Mouse (Mus musculus) MEL (cell line): Measurements from ENCODE around the gene Kcnh8. TPM values are rescaled to one million over a fixed set of nuclear protein-coding genes. Genes with fewer than 3 reads are reported as not detected.

Experiments
- DNase-seq: peaks from one replicate; pipeline ENCODE4 v3.0.0; 2011; ENCODE audit warnings: low read depth, low spot score
- H3K27ac ChIP-seq: 2 replicates; pipeline ENCODE4 v1.5.1; 2012; ENCODE audit warnings: low read depth, mild to moderate bottlenecking, control low read depth, low read length, moderate library complexity; ENCODE audit not compliant: control insufficient read depth
- H3K27me3 ChIP-seq, 2 experiments: fragments of 150-350 bp in 1 of 2; sonication (generic) in 1 of 2; 2 replicates each; pipeline ENCODE4 v1.6.1; 2012; ENCODE audit warnings: low read length in 2 of 2, mild to moderate bottlenecking in 2 of 2, improper control_type of control experiment in 1 of 2, moderate library complexity in 1 of 2; ENCODE audit not compliant: insufficient read depth in 2 of 2, control insufficient read depth in 1 of 2
- H3K36me3 ChIP-seq, 2 experiments: 2 replicates each; pipeline ENCODE4 v1.6.1; 2012 to 2014; ENCODE audit warnings: low read length in 2 of 2, improper control_type of control experiment in 1 of 2, inconsistent platforms in 1 of 2, mild to moderate bottlenecking in 1 of 2; ENCODE audit not compliant: insufficient read depth in 2 of 2, control insufficient read depth in 1 of 2
- H3K4me1 ChIP-seq, 2 experiments: fragments of 150-350 bp in 1 of 2; sonication (generic) in 1 of 2; 2 replicates each; pipeline ENCODE4 v1.6.1; 2012; ENCODE audit warnings: low read length in 2 of 2, improper control_type of control experiment in 1 of 2, mild to moderate bottlenecking in 1 of 2; ENCODE audit not compliant: insufficient read depth in 2 of 2, control insufficient read depth in 1 of 2
- H3K4me3 ChIP-seq, 2 experiments: fragments of 150-350 bp in 1 of 2; sonication (generic) in 1 of 2; 2 replicates each; pipeline ENCODE4 v1.5.1; 2012; ENCODE audit warnings: low read depth in 2 of 2, low read length in 2 of 2, mild to moderate bottlenecking in 2 of 2, moderate library complexity in 2 of 2, control low read depth in 1 of 2, improper control_type of control experiment in 1 of 2; ENCODE audit not compliant: control insufficient read depth in 1 of 2, insufficient read depth in 1 of 2
- H3K79me2 ChIP-seq: 2 replicates; pipeline ENCODE4 v1.6.1; 2012; ENCODE audit warnings: mild to moderate bottlenecking, low read length, moderate library complexity; ENCODE audit not compliant: control insufficient read depth, poor library complexity, insufficient read depth
- H3K9ac ChIP-seq: 2 replicates; pipeline ENCODE4 v1.6.1; 2012; ENCODE audit warnings: low read depth, mild to moderate bottlenecking, control low read depth, low read length, moderate library complexity; ENCODE audit not compliant: control insufficient read depth, poor library complexity, severe bottlenecking
- H3K9me3 ChIP-seq: fragments of 150-350 bp; sonication (generic); replicated peaks from 2 replicates; pipeline ENCODE4 v1.6.1; 2012; ENCODE audit warnings: mild to moderate bottlenecking, low read length, improper control_type of control experiment, moderate library complexity; ENCODE audit not compliant: insufficient read depth
- BHLHE40 ChIP-seq: IDR thresholded peaks from 2 replicates; pipeline ENCODE4 v1.6.1; 2012; ENCODE audit warnings: low read depth, mild to moderate bottlenecking, inconsistent platforms, low read length, improper control_type of control experiment, borderline replicate concordance
- CHD2 ChIP-seq: IDR thresholded peaks from 2 replicates; pipeline ENCODE4 v1.6.1; 2011; ENCODE audit warnings: low read length, improper control_type of control experiment
- E2F4 ChIP-seq: IDR thresholded peaks from 2 replicates; pipeline ENCODE4 v1.6.1; 2011; ENCODE audit warnings: low read depth, low read length, improper control_type of control experiment, borderline replicate concordance
- ELF1 ChIP-seq: IDR thresholded peaks from 2 replicates; pipeline ENCODE4 v1.6.1; 2014; ENCODE audit warnings: low read depth, mild to moderate bottlenecking, inconsistent platforms, low read length, improper control_type of control experiment, moderate library complexity
- ETS1 ChIP-seq: IDR thresholded peaks from 2 replicates; pipeline ENCODE4 v1.6.1; 2012; ENCODE audit warnings: low read depth, mild to moderate bottlenecking, inconsistent platforms, low read length, improper control_type of control experiment, moderate library complexity
- GABPA ChIP-seq: IDR thresholded peaks from 2 replicates; pipeline ENCODE4 v1.6.1; 2012; ENCODE audit warnings: low read depth, mild to moderate bottlenecking, inconsistent platforms, low read length, improper control_type of control experiment, moderate library complexity
- HCFC1 ChIP-seq: IDR thresholded peaks from 2 replicates; pipeline ENCODE4 v1.6.1; 2012; ENCODE audit warnings: low read depth, mild to moderate bottlenecking, inconsistent platforms, low read length, improper control_type of control experiment, moderate library complexity
- JUND ChIP-seq: IDR thresholded peaks from 2 replicates; pipeline ENCODE4 v1.6.1; 2011; ENCODE audit warnings: low read depth, mild to moderate bottlenecking, improper control_type of control experiment, low read length
- MAFK ChIP-seq: IDR thresholded peaks from 2 replicates; pipeline ENCODE4 v1.6.1; 2011; ENCODE audit warnings: low read depth, mild to moderate bottlenecking, low read length, improper control_type of control experiment, borderline replicate concordance
- MAZ ChIP-seq: IDR thresholded peaks from 2 replicates; pipeline ENCODE4 v1.6.1; 2012; ENCODE audit warnings: low read depth, mild to moderate bottlenecking, inconsistent platforms, low read length, improper control_type of control experiment
- MXI1 ChIP-seq: IDR thresholded peaks from 2 replicates; pipeline ENCODE4 v1.6.1; 2011; ENCODE audit warnings: mild to moderate bottlenecking, low read depth, low read length, improper control_type of control experiment
- POLR2AphosphoS5 ChIP-seq: IDR thresholded peaks from 2 replicates; pipeline ENCODE4 v1.6.1; 2012; ENCODE audit warnings: low read depth, borderline replicate concordance, mild to moderate bottlenecking, inconsistent platforms, low read length, moderate library complexity, mixed read lengths
- RAD21 ChIP-seq: IDR thresholded peaks from 2 replicates; pipeline ENCODE4 v1.6.1; 2011; ENCODE audit warnings: mild to moderate bottlenecking, low read depth, low read length, improper control_type of control experiment
- RCOR1 ChIP-seq: IDR thresholded peaks from 2 replicates; pipeline ENCODE4 v1.6.1; 2012; ENCODE audit warnings: low read depth, mild to moderate bottlenecking, inconsistent platforms, low read length, improper control_type of control experiment
- SMC3 ChIP-seq: IDR thresholded peaks from 2 replicates; pipeline ENCODE4 v1.6.1; 2011; ENCODE audit warnings: low read depth, low read length, improper control_type of control experiment
- ZKSCAN1 ChIP-seq: IDR thresholded peaks from 2 replicates; pipeline ENCODE4 v1.6.1; 2012; ENCODE audit warnings: low read depth, mild to moderate bottlenecking, inconsistent platforms, low read length, improper control_type of control experiment, moderate library complexity
- ZMIZ1 ChIP-seq: IDR thresholded peaks from 2 replicates; pipeline ENCODE4 v1.6.1; 2012; ENCODE audit warnings: low read depth, mild to moderate bottlenecking, inconsistent platforms, low read length, improper control_type of control experiment, moderate library complexity
- ZNF384 ChIP-seq: IDR thresholded peaks from 2 replicates; pipeline ENCODE4 v1.6.1; 2012; ENCODE audit warnings: low read depth, mild to moderate bottlenecking, inconsistent platforms, low read length, improper control_type of control experiment
- polyA plus RNA-seq, 2 experiments: library from polyadenylated mRNA; stranded (reverse) in 1 of 2; unstranded in 1 of 2; fragments of >175 nt in 1 of 2; fragments of >200 nt in 1 of 2; gene quantifications; 2 replicates each; pipeline versions ENCODE4 v1.2.1 to v1.2.4; 2012; ENCODE audit warnings: low replicate concordance in 2 of 2, low read depth in 1 of 2; ENCODE audit not compliant: insufficient read length in 2 of 2, insufficient read depth in 1 of 2, missing spikeins in 1 of 2
- total RNA-seq: library from RNA; depleted of rRNA; stranded (reverse); fragments of 300-350 nt; gene quantifications from 2 replicates; pipeline ENCODE4 v1.2.3, GENCODE M21; 2012

Gene Kcnh8
- total and polyA plus RNA-seq, 3 experiments, result not detected

DNA sequence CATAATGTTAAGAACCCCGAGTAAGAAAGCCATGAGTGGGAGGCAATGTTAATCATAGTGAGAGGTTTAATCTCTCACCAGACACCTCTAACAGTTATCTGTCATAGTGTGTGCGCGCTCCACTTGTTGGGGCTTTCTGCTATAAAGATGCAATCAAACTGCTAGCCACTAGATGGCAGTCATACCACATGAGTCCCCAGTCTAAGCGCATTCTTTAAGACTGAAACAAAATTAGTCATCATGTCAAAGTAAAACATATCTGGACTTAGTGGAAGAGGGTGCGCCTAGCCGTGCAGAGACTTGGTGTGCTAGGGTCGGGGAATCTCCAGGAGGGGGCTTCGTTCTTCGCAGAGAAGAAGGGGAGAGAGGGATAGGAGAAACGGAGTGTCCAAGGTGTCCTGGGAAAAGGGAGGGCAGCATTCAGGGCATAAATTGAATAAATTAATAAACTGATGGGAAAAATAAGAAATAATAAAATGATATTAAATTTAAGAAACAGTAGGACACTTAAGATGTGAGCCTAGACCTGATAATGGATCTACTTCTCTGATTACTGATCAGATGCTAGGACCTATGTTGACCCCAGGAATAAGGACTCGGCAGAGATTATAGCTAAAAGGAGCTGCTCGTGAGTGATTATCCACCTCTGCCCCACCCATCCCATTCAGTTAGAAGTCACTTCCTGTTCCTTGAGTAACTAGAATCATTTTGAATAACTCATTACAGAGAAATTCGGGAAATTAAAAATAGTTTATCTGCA lies 42.4 kb upstream of the Kcnh8 start (continued):
- TF ChIP-seq ZNF384 (no peak), SMC3 (peak; percentile 76), JUND (no peak)
- TF ChIP-seq, all 39 proteins: peak for 4

DNA sequence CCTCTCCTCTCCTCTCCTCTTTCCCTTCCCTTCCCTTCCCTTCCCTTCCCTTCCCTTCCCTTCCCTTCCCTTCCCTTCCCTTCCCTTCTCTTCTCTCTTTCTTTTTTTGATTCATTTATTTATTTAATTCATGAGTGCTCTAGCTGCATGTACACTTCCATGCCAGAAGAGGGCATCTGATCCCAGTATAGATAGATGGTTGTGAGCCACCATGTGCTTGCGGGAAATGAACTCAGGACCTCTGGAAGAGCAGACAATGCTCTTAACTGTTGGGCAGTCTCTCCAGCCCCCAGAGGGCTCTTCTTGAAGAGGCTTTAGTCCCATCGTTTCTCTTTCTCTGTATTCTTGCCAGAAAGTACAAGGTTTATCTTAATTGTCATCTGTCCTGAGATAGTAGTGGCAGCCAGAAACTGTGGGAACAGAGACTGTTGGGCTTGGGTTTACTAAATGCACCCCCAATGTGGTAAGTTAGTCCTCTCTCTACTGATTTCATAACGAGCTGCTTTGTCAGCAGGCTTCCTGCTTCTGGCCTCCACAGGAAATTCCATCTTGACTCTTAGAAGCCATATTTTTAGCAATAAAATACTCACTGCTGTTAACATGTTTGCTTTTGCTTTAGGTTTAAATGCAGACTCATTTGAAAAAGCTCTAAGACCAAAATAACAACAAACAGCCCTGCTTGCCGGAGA lies 36.9 kb upstream of the Kcnh8 start:
- Histone ChIP-seq H3K9ac (no peak overlapping the region), H3K27ac (no peak overlapping the region), H3K36me3 (no peaks in the 10 kb centered on the region), H3K79me2 (no peaks in the 10 kb centered on the region), H3K9me3 (no peaks in the 10 kb centered on the region)
- TF ChIP-seq E2F4 (no peak), ZKSCAN1 (no peak)
- TF ChIP-seq, all 39 proteins: peak for 0
- DNase-seq, result no peak
- no peaks in the 10 kb centered on the region for H3K27me3 ChIP-seq
- no peaks in the 10 kb centered on the region for H3K4me1 ChIP-seq
- no peak overlapping the region for H3K4me3 ChIP-seq

- Histone ChIP-seq H3K4me3 (no peak overlapping the region), H3K9ac (no peak overlapping the region), H3K79me2 (no peaks in the 10 kb centered on the region), H3K27ac (no peak overlapping the region), H3K36me3 (no peaks in the 10 kb centered on the region), H3K27me3 (no peaks in the 10 kb centered on the region), H3K9me3 (no peaks in the 10 kb centered on the region), H3K4me1 (no peaks in the 10 kb centered on the region)
- DNase-seq, result no peak
- TF ChIP-seq RCOR1 (no peak), ZMIZ1 (no peak), BHLHE40 (no peak), RAD21 (no peak)
Measured at GRCm38 (mm10) chr17:52569584-52570270, 32.8 kb upstream of the Kcnh8 start.

DNA sequence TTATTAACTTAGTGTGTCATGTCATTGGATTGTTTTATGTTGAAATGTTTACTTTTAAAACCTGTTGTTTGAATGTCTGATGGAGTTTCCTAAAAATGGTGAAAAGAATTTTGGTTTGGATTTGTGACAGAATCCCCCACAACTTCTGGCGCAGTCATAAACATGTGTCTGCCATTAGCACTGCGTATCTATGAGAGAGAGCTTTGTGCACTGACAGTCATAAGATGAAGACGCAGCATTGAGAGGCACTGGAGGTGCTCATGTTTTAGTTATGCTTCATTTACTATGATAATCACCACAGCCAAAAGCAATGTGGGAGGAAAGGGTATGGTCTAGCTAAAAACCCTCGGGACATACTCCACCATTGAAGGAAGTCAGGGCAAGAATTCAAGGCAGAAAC lies 30.3 kb upstream of the Kcnh8 start:
- H3K9me3 ChIP-seq, result no peaks in the 10 kb centered on the region
- H3K79me2 ChIP-seq, result no peaks in the 10 kb centered on the region
- no peak overlapping the region for H3K9ac ChIP-seq
- H3K4me1 ChIP-seq, result no peaks in the 10 kb centered on the region
- H3K4me3 ChIP-seq, result no peak overlapping the region
- H3K27ac ChIP-seq, result no peak overlapping the region
- no peak for DNase-seq
- H3K36me3 ChIP-seq, result no peaks in the 10 kb centered on the region
- TF ChIP-seq BHLHE40 (no peak), ETS1 (no peak), JUND (no peak), RAD21 (no peak), CHD2 (no peak), HCFC1 (no peak), MAZ (no peak), ELF1 (no peak), MAFK (no peak), MXI1 (no peak), GABPA (no peak), POLR2AphosphoS5 (no peak)
- TF ChIP-seq, all 39 proteins: peak for 0
- H3K27me3 ChIP-seq, result no peaks in the 10 kb centered on the region
